Mouse (Mus musculus) heart, postnatal 0 days (tissue): ENCODE data around the gene Sertad2. TPM values are rescaled to one million over a fixed set of nuclear protein-coding genes. Genes with fewer than 3 reads are reported as not detected.
A peak's percentile ranks its signal among the peaks of the same experiment; 100 is the strongest.

Source experiments
- ATAC-seq: fragments of 200-750 bp; cut with Nextera tagmentation; 2 replicates; pipeline ENCODE4 v1.8.0; 2017; ENCODE audit warnings: low read depth, moderate number of reproducible peaks, moderate library complexity; ENCODE audit not compliant: insufficient read depth
- DNase-seq: peaks from one replicate; pipeline ENCODE4 v3.0.0-alpha.2; 2016; ENCODE audit warnings: low spot score
- H3K27ac ChIP-seq: fragments of 300-500 bp; sonication (generic); 2 replicates; pipeline ENCODE4 v1.5.1; 2014; ENCODE audit warnings: low read depth, mild to moderate bottlenecking
- H3K27me3 ChIP-seq: fragments of 300-500 bp; sonication (generic); 2 replicates; pipeline ENCODE4 v1.6.1; 2014; ENCODE audit warnings: low read length, mixed read lengths; ENCODE audit not compliant: control insufficient read depth, insufficient read depth
- H3K36me3 ChIP-seq: fragments of 300-500 bp; sonication (generic); replicated peaks from 2 replicates; pipeline ENCODE4 v1.6.1; 2014; ENCODE audit warnings: low read length, mixed read lengths; ENCODE audit not compliant: control insufficient read depth, insufficient read depth
- H3K4me1 ChIP-seq: fragments of 300-500 bp; sonication (generic); 2 replicates; pipeline ENCODE4 v1.6.1; 2014; ENCODE audit warnings: antibody characterized with exemption; ENCODE audit not compliant: control insufficient read depth, insufficient read depth
- H3K4me2 ChIP-seq: fragments of 300-500 bp; sonication (generic); 2 replicates; pipeline ENCODE4 v1.6.1; 2014; ENCODE audit warnings: low read depth, mild to moderate bottlenecking, low read length, moderate library complexity
- H3K4me3 ChIP-seq: fragments of 300-500 bp; sonication (generic); 2 replicates; pipeline ENCODE4 v1.5.1; 2014; ENCODE audit warnings: low read depth, low read length
- H3K9ac ChIP-seq: fragments of 300-500 bp; sonication (generic); replicated peaks from 2 replicates; pipeline ENCODE4 v1.6.1; 2014; ENCODE audit warnings: low read depth, low read length, mixed read lengths
- H3K9me3 ChIP-seq: fragments of 300-500 bp; sonication (generic); replicated peaks from 2 replicates; pipeline ENCODE4 v1.6.1; 2016; ENCODE audit warnings: low read length; ENCODE audit not compliant: control insufficient read depth
- CTCF ChIP-seq: IDR thresholded peaks from 2 replicates; pipeline ENCODE4 v1.5.1; 2016; ENCODE audit warnings: antibody characterized with exemption, control low read depth, low read depth
- EP300 ChIP-seq: IDR thresholded peaks from 2 replicates; pipeline ENCODE4 v1.6.1; 2016; ENCODE audit warnings: antibody characterized with exemption, low read depth
- WGBS: fragments of 180-500 bp; shearing (Covaris S2); extraction: QIAGEN DNeasy Blood & Tissue Kit; methylation state at CpG from one replicate; pipeline ENCODE4 v1.1.7; 2014; 5-methylcytosine and 5-hydroxymethylcytosine counted together
- polyA plus RNA-seq: library from polyadenylated mRNA; unstranded; fragments of >200 nt; fragmentation: Nextera tagmentation; extraction: Ambion mirVana; gene quantifications from 2 replicates; pipeline ENCODE4 v1.2.1, GENCODE M21; 2015
- total RNA-seq: library from RNA; depleted of rRNA; stranded (reverse); fragments of >200 nt; gene quantifications from 2 replicates; pipeline ENCODE4 v1.2.3, GENCODE M21; 2014; ENCODE audit warnings: low replicate concordance; rRNA removed

Gene Sertad2
- total RNA-seq (27.5 and 33.3 TPM in 2 replicates), polyA plus RNA-seq (33.5 and 33.8 TPM in 2 replicates)

GRCm38 (mm10) chr11:20542739-20543452 is at the start of gene Sertad2:
Sertad2 (plus strand) TSS chr11:20543253.
- ATAC-seq (peak; percentile 97), DNase-seq (peak; percentile 99)
- peak within 1 kb of the TSS; percentile 71 for H3K4me3 ChIP-seq
- TF ChIP-seq EP300 = peak; percentile 63; the same call in 1 of the 2 replicates
- no peak for TF ChIP-seq CTCF
- WGBS = under 1% methylated on average over 52 of the region's 62 CpGs
- H3K9me3 ChIP-seq = no peaks in the 10 kb centered on the region
- H3K4me2 ChIP-seq = peak within 1 kb of the TSS; percentile 85
- no peaks in the 10 kb centered on the region for H3K27me3 ChIP-seq
- peak within 1 kb of the TSS; percentile 96 for H3K27ac ChIP-seq
- peak within 1 kb of the TSS; percentile 70 for H3K9ac ChIP-seq
- no peaks in the 10 kb centered on the region for H3K36me3 ChIP-seq
- H3K4me1 ChIP-seq = peaks cover 9% of the 10 kb centered on the region; the same call in 1 of the 2 replicates

- H3K9ac ChIP-seq = no peak overlapping the region
- ATAC-seq (no peak), DNase-seq (no peak)
- H3K36me3 ChIP-seq = no peaks in the 10 kb centered on the region
- TF ChIP-seq EP300 (no peak), CTCF (no peak)
- 74% methylated on average over 6 of the region's 6 CpGs for WGBS
- no peak overlapping the region for H3K27ac ChIP-seq
- H3K4me2 ChIP-seq = no peak overlapping the region
- no peak overlapping the region for H3K4me3 ChIP-seq
- no peaks in the 10 kb centered on the region for H3K4me1 ChIP-seq
- H3K27me3 ChIP-seq = no peaks in the 10 kb centered on the region
- no peaks in the 10 kb centered on the region for H3K9me3 ChIP-seq
Observed at GRCm38 (mm10) chr11:20493922-20494626, 49.0 kb upstream of the Sertad2 start.

GRCm38 (mm10) chr11:20500516-20500915 is 42.5 kb upstream of the Sertad2 start:
- TF ChIP-seq CTCF = no peak; the same call in 1 of the 2 replicates
- H3K4me2 ChIP-seq = no peak overlapping the region
- H3K27me3 ChIP-seq = no peaks in the 10 kb centered on the region
- no peaks in the 10 kb centered on the region for H3K36me3 ChIP-seq
- H3K9ac ChIP-seq = no peak overlapping the region
- WGBS = 36% methylated on average over 3 of the region's 3 CpGs
- ATAC-seq = no peak
- no peak for DNase-seq
- no peak overlapping the region for H3K4me3 ChIP-seq
- no peaks in the 10 kb centered on the region for H3K4me1 ChIP-seq
- no peak overlapping the region for H3K27ac ChIP-seq
- H3K9me3 ChIP-seq = no peaks in the 10 kb centered on the region

- H3K4me1 ChIP-seq = no peaks in the 10 kb centered on the region
- no peak for ATAC-seq
- no peak for DNase-seq
- no peak overlapping the region for H3K4me3 ChIP-seq
- no peak overlapping the region for H3K4me2 ChIP-seq
- H3K27ac ChIP-seq = no peak overlapping the region
- no peaks in the 10 kb centered on the region for H3K36me3 ChIP-seq
- WGBS = 70% methylated on average over 5 of the region's 5 CpGs
- H3K27me3 ChIP-seq = no peaks in the 10 kb centered on the region
- H3K9ac ChIP-seq = no peak overlapping the region
- no peak for TF ChIP-seq EP300
- TF ChIP-seq CTCF = no peak
- no peaks in the 10 kb centered on the region for H3K9me3 ChIP-seq
Observed at GRCm38 (mm10) chr11:20501160-20501955, 41.7 kb upstream of the Sertad2 start.

- ATAC-seq (no peak), DNase-seq (no peak)
- WGBS = 92% methylated on average over 6 of the region's 6 CpGs
- Histone ChIP-seq H3K9me3 (no peaks in the 10 kb centered on the region), H3K27ac (no peak overlapping the region), H3K4me3 (no peak overlapping the region), H3K36me3 (no peaks in the 10 kb centered on the region), H3K4me1 (no peaks in the 10 kb centered on the region), H3K4me2 (no peak overlapping the region), H3K27me3 (no peaks in the 10 kb centered on the region), H3K9ac (no peak overlapping the region)
- TF ChIP-seq EP300 (no peak), CTCF (no peak)
Observed at GRCm38 (mm10) chr11:20513574-20513973, 29.5 kb upstream of the Sertad2 start.
